Mouse (Mus musculus): ENCODE measurements around the gene Ifnz. TPM values are rescaled to one million over a fixed set of nuclear protein-coding genes. Genes with fewer than 3 reads are reported as not detected.
"Not testable (repeated sequence)": the region's sequence is repeated elsewhere in the genome, so short reads cannot be mapped to it uniquely, and the experiment has no call there.

Gene Ifnz
- polyA plus RNA-seq (2015; fragmentation: Nextera tagmentation; extraction: Ambion mirVana): not detected in 2 replicates

GRCm38 (mm10) chr4:88781831-88782230, at the start of gene Ifnz:
TSS of gene Ifnz (plus strand) at chr4:88782131.
- not testable (repeated sequence) for H3K36me3 ChIP-seq; H3K9me3 ChIP-seq; H3K27me3 ChIP-seq (replicated peaks); ATAC-seq (ENCODE audit: extremely low read depth, insufficient number of reproducible peaks, low FRiP score, low TSS enrichment); H3K4me1 ChIP-seq
- Histone ChIP-seq H3K4me3 (peak within 1 kb of the TSS; percentile 37), H3K27ac (replicated peaks) (peak within 1 kb of the TSS; percentile 66), H3K4me2 (peak within 1 kb of the TSS; percentile 58), H3K9ac (0 out of 2 replicates have a peak within 1 kb of the TSS, but pooled peaks have one; percentile 47)
- 13% methylated on average over 4 of the region's 7 CpGs for WGBS

GRCm38 (mm10) chr4:88738480-88738879, 43.5 kb upstream of the Ifnz start:
- ATAC-seq (ENCODE audit: extremely low read depth, insufficient number of reproducible peaks, low FRiP score, low TSS enrichment): peak; percentile 54; the same call in 1 of the 2 replicates
- Histone ChIP-seq H3K36me3 (no peaks in the 10 kb centered on the region), H3K9me3 (no peaks in the 10 kb centered on the region), H3K27ac (replicated peaks) (no peak overlapping the region), H3K9ac (no peak overlapping the region), H3K4me2 (no peak overlapping the region), H3K27me3 (replicated peaks) (peaks cover 12% of the 10 kb centered on the region; the same call in 1 of the 2 replicates), H3K4me3 (no peak overlapping the region), H3K4me1 (peaks cover 4% of the 10 kb centered on the region)
- 9% methylated on average over 2 of the region's 2 CpGs for WGBS

- Histone ChIP-seq H3K9ac (no peak overlapping the region), H3K4me2 (no peak overlapping the region), H3K4me1 (peaks cover 4% of the 10 kb centered on the region), H3K4me3 (no peak overlapping the region), H3K27me3 (replicated peaks) (peaks cover 12% of the 10 kb centered on the region; the same call in 1 of the 2 replicates), H3K36me3 (no peaks in the 10 kb centered on the region), H3K27ac (replicated peaks) (no peak overlapping the region), H3K9me3 (no peaks in the 10 kb centered on the region)
- 81% methylated on average over 6 of the region's 6 CpGs for WGBS
- ATAC-seq (ENCODE audit: extremely low read depth, insufficient number of reproducible peaks, low FRiP score, low TSS enrichment): no peak
These were observed 42.9 kb upstream of the Ifnz start for GRCm38 (mm10) chr4:88739036-88739435.

- Histone ChIP-seq H3K4me2 (no peak overlapping the region), H3K27me3 (replicated peaks) (peaks cover 7% of the 10 kb centered on the region; the same call in 1 of the 2 replicates), H3K9me3 (no peaks in the 10 kb centered on the region), H3K4me1 (peaks cover 4% of the 10 kb centered on the region), H3K4me3 (no peak overlapping the region), H3K36me3 (no peaks in the 10 kb centered on the region), H3K27ac (replicated peaks) (no peak overlapping the region), H3K9ac (no peak overlapping the region)
- ATAC-seq (ENCODE audit: extremely low read depth, insufficient number of reproducible peaks, low FRiP score, low TSS enrichment): no peak
- 76% methylated on average over 4 of the region's 4 CpGs for WGBS
These were observed 40.5 kb upstream of the Ifnz start for GRCm38 (mm10) chr4:88741426-88741825.

GRCm38 (mm10) chr4:88742771-88743371, 39.1 kb upstream of the Ifnz start:
- H3K9ac ChIP-seq: no peak overlapping the region
- peaks cover 2% of the 10 kb centered on the region for H3K4me1 ChIP-seq
- H3K27me3 ChIP-seq (replicated peaks): peaks cover 7% of the 10 kb centered on the region; the same call in 1 of the 2 replicates
- no peak for ATAC-seq (ENCODE audit: extremely low read depth, insufficient number of reproducible peaks, low FRiP score, low TSS enrichment)
- H3K27ac ChIP-seq (replicated peaks): no peak overlapping the region
- WGBS: 63% methylated on average over 7 of the region's 7 CpGs
- H3K4me3 ChIP-seq: no peak overlapping the region
- H3K4me2 ChIP-seq: no peak overlapping the region
- no peaks in the 10 kb centered on the region for H3K36me3 ChIP-seq
- no peaks in the 10 kb centered on the region for H3K9me3 ChIP-seq

- no peak for ATAC-seq (ENCODE audit: extremely low read depth, insufficient number of reproducible peaks, low FRiP score, low TSS enrichment)
- H3K36me3 ChIP-seq: no peaks in the 10 kb centered on the region
- H3K4me1 ChIP-seq: no peaks in the 10 kb centered on the region
- no peak overlapping the region for H3K4me3 ChIP-seq
- H3K27me3 ChIP-seq (replicated peaks): peaks cover 3% of the 10 kb centered on the region; the same call in 1 of the 2 replicates
- H3K9ac ChIP-seq: no peak overlapping the region
- H3K9me3 ChIP-seq: no peaks in the 10 kb centered on the region
- H3K27ac ChIP-seq (replicated peaks): no peak overlapping the region
- WGBS: 58% methylated on average over 3 of the region's 3 CpGs
- no peak overlapping the region for H3K4me2 ChIP-seq
These were observed 37.7 kb upstream of the Ifnz start for GRCm38 (mm10) chr4:88744207-88744606.

- H3K4me3 ChIP-seq: no peak overlapping the region
- no peak overlapping the region for H3K27ac ChIP-seq (replicated peaks)
- H3K9me3 ChIP-seq: no peaks in the 10 kb centered on the region
- ATAC-seq (ENCODE audit: extremely low read depth, insufficient number of reproducible peaks, low FRiP score, low TSS enrichment): no peak
- no peaks in the 10 kb centered on the region for H3K4me1 ChIP-seq
- 56% methylated on average over 6 of the region's 6 CpGs for WGBS
- H3K9ac ChIP-seq: no peak overlapping the region
- H3K4me2 ChIP-seq: no peak overlapping the region
- H3K36me3 ChIP-seq: no peaks in the 10 kb centered on the region
- no peaks in the 10 kb centered on the region; the same call in 1 of the 2 replicates for H3K27me3 ChIP-seq (replicated peaks)
These were observed 32.0 kb upstream of the Ifnz start for GRCm38 (mm10) chr4:88749926-88750325.

- Histone ChIP-seq H3K4me1 (peaks cover 15% of the 10 kb centered on the region), H3K27ac (replicated peaks) (peak within 1 kb of the TSS; percentile 48; the same call in 1 of the 2 replicates)
- not testable (repeated sequence) for H3K4me3 ChIP-seq; H3K27me3 ChIP-seq (replicated peaks); H3K4me2 ChIP-seq; H3K36me3 ChIP-seq; ATAC-seq (ENCODE audit: extremely low read depth, insufficient number of reproducible peaks, low FRiP score, low TSS enrichment); H3K9me3 ChIP-seq; H3K9ac ChIP-seq
- WGBS: 56% methylated on average over 15 of the region's 15 CpGs
These were observed 27.1 kb upstream of the Ifnz start, which contains the start of gene Gm13271 for GRCm38 (mm10) chr4:88754818-88755340. TSS of gene Gm13271 (plus strand) at chr4:88754868.

GRCm38 (mm10) chr4:88756581-88757513, 25.1 kb upstream of the Ifnz start:
- 9% methylated on average over 29 of the region's 31 CpGs for WGBS
- ATAC-seq (ENCODE audit: extremely low read depth, insufficient number of reproducible peaks, low FRiP score, low TSS enrichment); H3K27me3 ChIP-seq (replicated peaks): not testable (repeated sequence)

GRCm38 (mm10) chr4:88757628-88758031, 24.3 kb upstream of the Ifnz start:
- Histone ChIP-seq H3K9ac (peak overlapping the region; percentile 89; the same call in 1 of the 2 replicates), H3K4me2 (peak overlapping the region; percentile 77), H3K4me3 (peak overlapping the region; percentile 60), H3K4me1 (peaks cover 15% of the 10 kb centered on the region), H3K27ac (replicated peaks) (peak overlapping the region; percentile 95)
- ATAC-seq (ENCODE audit: extremely low read depth, insufficient number of reproducible peaks, low FRiP score, low TSS enrichment): peak; percentile 97
- not testable (repeated sequence) for H3K36me3 ChIP-seq; H3K27me3 ChIP-seq (replicated peaks); H3K9me3 ChIP-seq
- WGBS: under 1% methylated on average over 21 of the region's 21 CpGs

More at GRCm38 (mm10) chr4:88756581-88757513, 25.1 kb upstream of the Ifnz start:
- H3K4me2 ChIP-seq: peak overlapping the region; percentile 77
- peaks cover 15% of the 10 kb centered on the region for H3K4me1 ChIP-seq
- peak overlapping the region; percentile 95 for H3K27ac ChIP-seq (replicated peaks)
- H3K36me3 ChIP-seq, H3K9me3 ChIP-seq: not testable (repeated sequence)
- H3K4me3 ChIP-seq: peak overlapping the region; percentile 60
- H3K9ac ChIP-seq: peak overlapping the region; percentile 89

- ATAC-seq (ENCODE audit: extremely low read depth, insufficient number of reproducible peaks, low FRiP score, low TSS enrichment); H3K9ac ChIP-seq; H3K27ac ChIP-seq (replicated peaks); H3K4me2 ChIP-seq; H3K27me3 ChIP-seq (replicated peaks); H3K36me3 ChIP-seq; H3K9me3 ChIP-seq; H3K4me3 ChIP-seq: not testable (repeated sequence)
- 77% methylated on average over 9 of the region's 9 CpGs for WGBS
- peaks cover 15% of the 10 kb centered on the region for H3K4me1 ChIP-seq
These were observed 23.2 kb upstream of the Ifnz start for GRCm38 (mm10) chr4:88758751-88759150.

Data from heart, embryonic 13.5 days (tissue).